Mouse (Mus musculus) MEL (cell line): ENCODE results near the gene Mast3. TPM values are rescaled to one million over a fixed set of nuclear protein-coding genes. Genes with fewer than 3 reads are reported as not detected.
"Not testable (repeated sequence)": the region's sequence is repeated elsewhere in the genome, so short reads cannot be mapped to it uniquely, and the experiment has no call there.

Experiments used
- DNase-seq: peaks from one replicate; pipeline ENCODE4 v3.0.0; 2011; ENCODE audit warnings: low read depth, low spot score
- H3K27ac ChIP-seq: 2 replicates; pipeline ENCODE4 v1.5.1; 2012; ENCODE audit warnings: low read depth, mild to moderate bottlenecking, control low read depth, low read length, moderate library complexity; ENCODE audit not compliant: control insufficient read depth
- H3K27me3 ChIP-seq, 2 experiments: fragments of 150-350 bp in 1 of 2; sonication (generic) in 1 of 2; 2 replicates each; pipeline ENCODE4 v1.6.1; 2012; ENCODE audit warnings: low read length in 2 of 2, mild to moderate bottlenecking in 2 of 2, improper control_type of control experiment in 1 of 2, moderate library complexity in 1 of 2; ENCODE audit not compliant: insufficient read depth in 2 of 2, control insufficient read depth in 1 of 2
- H3K36me3 ChIP-seq, 2 experiments: 2 replicates each; pipeline ENCODE4 v1.6.1; 2012 to 2014; ENCODE audit warnings: low read length in 2 of 2, improper control_type of control experiment in 1 of 2, inconsistent platforms in 1 of 2, mild to moderate bottlenecking in 1 of 2; ENCODE audit not compliant: insufficient read depth in 2 of 2, control insufficient read depth in 1 of 2
- H3K4me1 ChIP-seq, 2 experiments: fragments of 150-350 bp in 1 of 2; sonication (generic) in 1 of 2; 2 replicates each; pipeline ENCODE4 v1.6.1; 2012; ENCODE audit warnings: low read length in 2 of 2, improper control_type of control experiment in 1 of 2, mild to moderate bottlenecking in 1 of 2; ENCODE audit not compliant: insufficient read depth in 2 of 2, control insufficient read depth in 1 of 2
- H3K4me3 ChIP-seq, 2 experiments: fragments of 150-350 bp in 1 of 2; sonication (generic) in 1 of 2; 2 replicates each; pipeline ENCODE4 v1.5.1; 2012; ENCODE audit warnings: low read depth in 2 of 2, low read length in 2 of 2, mild to moderate bottlenecking in 2 of 2, moderate library complexity in 2 of 2, control low read depth in 1 of 2, improper control_type of control experiment in 1 of 2; ENCODE audit not compliant: control insufficient read depth in 1 of 2, insufficient read depth in 1 of 2
- H3K79me2 ChIP-seq: 2 replicates; pipeline ENCODE4 v1.6.1; 2012; ENCODE audit warnings: mild to moderate bottlenecking, low read length, moderate library complexity; ENCODE audit not compliant: control insufficient read depth, poor library complexity, insufficient read depth
- H3K9ac ChIP-seq: 2 replicates; pipeline ENCODE4 v1.6.1; 2012; ENCODE audit warnings: low read depth, mild to moderate bottlenecking, control low read depth, low read length, moderate library complexity; ENCODE audit not compliant: control insufficient read depth, poor library complexity, severe bottlenecking
- H3K9me3 ChIP-seq: fragments of 150-350 bp; sonication (generic); replicated peaks from 2 replicates; pipeline ENCODE4 v1.6.1; 2012; ENCODE audit warnings: mild to moderate bottlenecking, low read length, improper control_type of control experiment, moderate library complexity; ENCODE audit not compliant: insufficient read depth
- BHLHE40 ChIP-seq: IDR thresholded peaks from 2 replicates; pipeline ENCODE4 v1.6.1; 2012; ENCODE audit warnings: low read depth, mild to moderate bottlenecking, inconsistent platforms, low read length, improper control_type of control experiment, borderline replicate concordance
- CHD1 ChIP-seq: IDR thresholded peaks from 2 replicates; pipeline ENCODE4 v1.6.1; 2012; ENCODE audit warnings: low read depth, mild to moderate bottlenecking, inconsistent platforms, low read length, improper control_type of control experiment
- CHD2 ChIP-seq: IDR thresholded peaks from 2 replicates; pipeline ENCODE4 v1.6.1; 2011; ENCODE audit warnings: low read length, improper control_type of control experiment
- CTCF ChIP-seq, 3 experiments: IDR thresholded peaks in 2 of 3; conservative IDR thresholded peaks in 1 of 3; 2 replicates each; pipeline ENCODE4 v1.5.1; 2011 to 2012; ENCODE audit warnings: low read length in 3 of 3, low read depth in 2 of 3, mild to moderate bottlenecking in 2 of 3, improper control_type of control experiment in 1 of 3, inconsistent platforms in 1 of 3, mixed read lengths in 1 of 3, moderate library complexity in 1 of 3; ENCODE audit not compliant: control insufficient read depth in 1 of 3, insufficient read depth in 1 of 3, poor library complexity in 1 of 3, severe bottlenecking in 1 of 3
- E2F4 ChIP-seq: IDR thresholded peaks from 2 replicates; pipeline ENCODE4 v1.6.1; 2011; ENCODE audit warnings: low read depth, low read length, improper control_type of control experiment, borderline replicate concordance
- ELF1 ChIP-seq: IDR thresholded peaks from 2 replicates; pipeline ENCODE4 v1.6.1; 2014; ENCODE audit warnings: low read depth, mild to moderate bottlenecking, inconsistent platforms, low read length, improper control_type of control experiment, moderate library complexity
- GABPA ChIP-seq: IDR thresholded peaks from 2 replicates; pipeline ENCODE4 v1.6.1; 2012; ENCODE audit warnings: low read depth, mild to moderate bottlenecking, inconsistent platforms, low read length, improper control_type of control experiment, moderate library complexity
- GATA1 ChIP-seq: IDR thresholded peaks from 2 replicates; pipeline ENCODE4 v1.6.1; 2011; ENCODE audit warnings: low read depth, low read length, improper control_type of control experiment
- KAT2A ChIP-seq: conservative IDR thresholded peaks from 2 replicates; pipeline ENCODE4 v1.6.1; 2012; ENCODE audit warnings: low read depth, low read length, improper control_type of control experiment, inconsistent platforms
- MAFK ChIP-seq: IDR thresholded peaks from 2 replicates; pipeline ENCODE4 v1.6.1; 2011; ENCODE audit warnings: low read depth, mild to moderate bottlenecking, low read length, improper control_type of control experiment, borderline replicate concordance
- MAX ChIP-seq: IDR thresholded peaks from 2 replicates; pipeline ENCODE4 v1.6.1; 2011; ENCODE audit warnings: low read length, improper control_type of control experiment
- MXI1 ChIP-seq: IDR thresholded peaks from 2 replicates; pipeline ENCODE4 v1.6.1; 2011; ENCODE audit warnings: mild to moderate bottlenecking, low read depth, low read length, improper control_type of control experiment
- MYB ChIP-seq: IDR thresholded peaks from 2 replicates; pipeline ENCODE4 v1.6.1; 2011; ENCODE audit warnings: mild to moderate bottlenecking, low read depth, low read length, improper control_type of control experiment
- POLR2AphosphoS2 ChIP-seq: IDR thresholded peaks from 2 replicates; pipeline ENCODE4 v1.6.1; 2011; ENCODE audit warnings: low read length, improper control_type of control experiment
- RAD21 ChIP-seq: IDR thresholded peaks from 2 replicates; pipeline ENCODE4 v1.6.1; 2011; ENCODE audit warnings: mild to moderate bottlenecking, low read depth, low read length, improper control_type of control experiment
- TAL1 ChIP-seq: IDR thresholded peaks from 2 replicates; pipeline ENCODE4 v1.6.1; 2012; ENCODE audit warnings: mild to moderate bottlenecking, inconsistent platforms, low read length, moderate library complexity, mixed read lengths
- ZC3H11A ChIP-seq: IDR thresholded peaks from 2 replicates; pipeline ENCODE4 v1.6.1; 2012; ENCODE audit warnings: low read depth, mild to moderate bottlenecking, inconsistent platforms, low read length, improper control_type of control experiment
- ZMIZ1 ChIP-seq: IDR thresholded peaks from 2 replicates; pipeline ENCODE4 v1.6.1; 2012; ENCODE audit warnings: low read depth, mild to moderate bottlenecking, inconsistent platforms, low read length, improper control_type of control experiment, moderate library complexity
- polyA plus RNA-seq, 2 experiments: library from polyadenylated mRNA; stranded (reverse) in 1 of 2; unstranded in 1 of 2; fragments of >175 nt in 1 of 2; fragments of >200 nt in 1 of 2; gene quantifications; 2 replicates each; pipeline versions ENCODE4 v1.2.1 to v1.2.4; 2012; ENCODE audit warnings: low replicate concordance in 2 of 2, low read depth in 1 of 2; ENCODE audit not compliant: insufficient read length in 2 of 2, insufficient read depth in 1 of 2, missing spikeins in 1 of 2
- total RNA-seq: library from RNA; depleted of rRNA; stranded (reverse); fragments of 300-350 nt; gene quantifications from 2 replicates; pipeline ENCODE4 v1.2.3, GENCODE M21; 2012

Mast3 gene
- total and polyA plus RNA-seq, 3 experiments: 13.5 to 54.7 TPM; not detected in 1

GRCm38 (mm10) chr8:70823802-70824201 is 18.9 kb upstream of the Mast3 start:
- no peak for DNase-seq

GRCm38 (mm10) chr8:70822594-70822993 is 17.7 kb upstream of the Mast3 start:
- not testable (repeated sequence) for H3K9me3 ChIP-seq

More at GRCm38 (mm10) chr8:70823802-70824201, 18.9 kb upstream of the Mast3 start:
- TF ChIP-seq GABPA: no peak
- no peak for TF ChIP-seq MXI1
- no peak for TF ChIP-seq BHLHE40
- TF ChIP-seq TAL1: no peak
- TF ChIP-seq MYB: no peak
- no peak for TF ChIP-seq CHD1
- TF ChIP-seq ZMIZ1: no peak
- TF ChIP-seq ELF1: no peak
- TF ChIP-seq MAX: no peak
- TF ChIP-seq KAT2A: no peak
- TF ChIP-seq GATA1: no peak
- TF ChIP-seq RAD21: no peak
- TF ChIP-seq CTCF (IDR thresholded peaks at IDR 0.05 in 2 of 3, conservative IDR thresholded peaks at IDR 0.05 in 1 of 3; ENCODE audit: control insufficient read depth in 1 of 3, insufficient read depth in 1 of 3, low read depth in 2 of 3, low read length in 3 of 3, poor library complexity in 1 of 3, severe bottlenecking in 1 of 3): no peak
- TF ChIP-seq ZC3H11A: no peak
- TF ChIP-seq POLR2AphosphoS2: no peak
- TF ChIP-seq E2F4: no peak
- no peaks in the 10 kb centered on the region for H3K27me3 ChIP-seq
- no peak overlapping the region for H3K27ac ChIP-seq
- H3K4me3 ChIP-seq: no peak overlapping the region
- no peaks in the 10 kb centered on the region for H3K36me3 ChIP-seq
- no peaks in the 10 kb centered on the region for H3K9me3 ChIP-seq
- no peaks in the 10 kb centered on the region for H3K79me2 ChIP-seq
- H3K9ac ChIP-seq: no peak overlapping the region
- no peaks in the 10 kb centered on the region; a peak in 1 of 4 replicates for H3K4me1 ChIP-seq

GRCm38 (mm10) chr8:70821992-70822391 is 17.1 kb upstream of the Mast3 start:
- Histone ChIP-seq H3K27ac (no peak overlapping the region), H3K36me3 (no peaks in the 10 kb centered on the region), H3K79me2 (no peaks in the 10 kb centered on the region), H3K4me1 (peaks cover 3 to 4% of the 10 kb centered on the region in 2 experiments; a peak in 3 of 4 replicates), H3K9me3 (no peaks in the 10 kb centered on the region), H3K4me3 (no peak overlapping the region), H3K9ac (no peak overlapping the region), H3K27me3 (no peaks in the 10 kb centered on the region)
- no peak for DNase-seq
- TF ChIP-seq ZC3H11A (no peak), CTCF (IDR thresholded peaks at IDR 0.05 in 2 of 3, conservative IDR thresholded peaks at IDR 0.05 in 1 of 3; ENCODE audit: control insufficient read depth in 1 of 3, insufficient read depth in 1 of 3, low read depth in 2 of 3, low read length in 3 of 3, poor library complexity in 1 of 3, severe bottlenecking in 1 of 3) (no peak), MXI1 (no peak), BHLHE40 (no peak), CHD2 (no peak), MAFK (no peak)

More at GRCm38 (mm10) chr8:70822594-70822993, 17.7 kb upstream of the Mast3 start:
- H3K27me3 ChIP-seq, H3K27ac ChIP-seq, H3K9ac ChIP-seq, H3K79me2 ChIP-seq, DNase-seq, H3K4me3 ChIP-seq, H3K36me3 ChIP-seq, H3K4me1 ChIP-seq: not testable (repeated sequence)
